8 mouse cellular contexts compared by ENCODE assay signal in genomic region chr14:20658326-20658725, GRCm38 (mm10). TPM values are rescaled to one million over a fixed set of nuclear protein-coding genes. Genes with fewer than 3 reads are reported as not detected.
DNase-seq lines count a peak whose midpoint lies in the region.

No protein-coding gene starts in this region.

- DNase-seq in heart, adult 8-10 months (ENCODE audit: low spot score) = peak; percentile 69
- no peak for DNase-seq in heart, adult 9 months (ENCODE audit: low spot score in 2 of 2)
- DNase-seq in right cerebral cortex, adult 18-20 months = peak; percentile 66
- no peak for DNase-seq in right cerebral cortex, postnatal 4 days
- peak; percentile 62 for DNase-seq in adipocyte (ENCODE audit: low spot score)
- peak; percentile 56 to 57 for DNase-seq in kidney, postnatal 36 days
- no peak for DNase-seq in testis, postnatal 10 days (ENCODE audit: low spot score)
- no peak for DNase-seq in urinary bladder, postnatal 10 days (ENCODE audit: low spot score)

RNA-seq across cellular contexts. Expression of gene Myoz1, which starts 2.0 kb away (rescaled TPM):
- 1 to 10 TPM; 1.1 to 1.6 (median 1.4) TPM for total RNA-seq in heart, adult 8-10 months (2022)

RNA-seq across cellular contexts. Expression of gene Synpo2l, which starts 9.8 kb away (rescaled TPM):
- 100 to 1,000 TPM; 120 to 148 (median 126) TPM for total RNA-seq in heart, adult 8-10 months (2022)

RNA-seq across cellular contexts. Expression of gene Sec24c, which starts 15.8 kb away (rescaled TPM):
- 100 to 1,000 TPM in 3 of 4 experiments, 10 to 100 TPM in 1; 97.9 to 110 (median 103) TPM for total RNA-seq in heart, adult 8-10 months (2022)

RNA-seq across cellular contexts. Expression of gene Usp54, which starts 17.5 kb away (rescaled TPM):
- 10 to 100 TPM; 11.3 to 26.0 (median 18.6) TPM for total RNA-seq in heart, adult 8-10 months (2022)

RNA-seq across cellular contexts. Expression of gene Fut11, which starts 36.4 kb away (rescaled TPM):
- total RNA-seq in heart, adult 8-10 months (2022) = 1 to 10 TPM; 4.2 to 4.9 (median 4.6) TPM

Comparison
In these comparisons a context has a peak if more than half of its experiments do, and no peak if none do; other contexts are left out.
1. DNase-seq: peak in heart, adult 8-10 months (single experiment), right cerebral cortex, adult 18-20 months (single experiment), adipocyte (single experiment) and kidney, postnatal 36 days (2 of 2); none in heart, adult 9 months (0 of 2), right cerebral cortex, postnatal 4 days (single experiment), testis, postnatal 10 days (single experiment) and urinary bladder, postnatal 10 days (single experiment).